8 mouse cellular contexts compared by ENCODE assay signal in genomic region chr2:104817555-104818330, GRCm38 (mm10). TPM values are rescaled to one million over a fixed set of nuclear protein-coding genes. Genes with fewer than 3 reads are reported as not detected.
DNase-seq lines count a peak whose midpoint lies in the region; ATAC-seq and TF ChIP-seq lines count a peak whose summit lies in the region.

No protein-coding gene starts in this region.

- in situ Hi-C loops in ES-E14 (cut with MboI; ENCODE audit: low sequenced_read_pairs in 2 of 2, unreplicated experiment in 2 of 2) = no loop called here

- peak overlapping the region; percentile 62 for H3K4me2 ChIP-seq in forebrain, embryonic 15.5 days (replicated peaks)
- H3K4me2 ChIP-seq in liver, embryonic 11.5 days = peak overlapping the region; percentile 88
- H3K4me2 ChIP-seq in stomach, embryonic 16.5 days (ENCODE audit: low read depth, low read length) = peak overlapping the region; percentile 95

- no peaks in the 10 kb centered on the region for H3K36me3 ChIP-seq in kidney, adult 2 months (ENCODE audit: control insufficient read depth, insufficient read depth, low read length)
- H3K36me3 ChIP-seq in ES-E14 (ENCODE audit: control insufficient read depth, insufficient read depth, low read length, poor library complexity, severe bottlenecking) = no peaks in the 10 kb centered on the region
- no peaks in the 10 kb centered on the region for H3K36me3 ChIP-seq in forebrain, embryonic 15.5 days
- no peaks in the 10 kb centered on the region for H3K36me3 ChIP-seq in liver, embryonic 11.5 days (ENCODE audit: control insufficient read depth, insufficient read depth, low read length)
- H3K36me3 ChIP-seq in stomach, embryonic 16.5 days (ENCODE audit: control insufficient read depth, insufficient read depth, low read length) = no peaks in the 10 kb centered on the region

- TF ChIP-seq POLR2A in kidney, adult 2 months (IDR thresholded peaks at IDR 0.05; ENCODE audit: low read depth, low read length) = no peak

- H3K4me3 ChIP-seq in kidney, adult 2 months (ENCODE audit: insufficient read depth, low read depth, low read length) = peak overlapping the region; percentile 61
- H3K4me3 ChIP-seq in ES-E14 (ENCODE audit: insufficient read depth in 1 of 2, low read depth in 1 of 2, low read length in 2 of 2, poor library complexity in 1 of 2, severe bottlenecking in 1 of 2) = peak overlapping the region; percentile 86 to 90
- peak overlapping the region; percentile 89 for H3K4me3 ChIP-seq in forebrain, embryonic 15.5 days
- peak overlapping the region; percentile 89 for H3K4me3 ChIP-seq in liver, embryonic 11.5 days (ENCODE audit: low read depth, low read length)
- peak overlapping the region; percentile 93 for H3K4me3 ChIP-seq in stomach, embryonic 16.5 days (replicated peaks; ENCODE audit: low read length)

- H3K9me3 ChIP-seq in ES-E14 (ENCODE audit: control insufficient read depth, insufficient read depth, low read depth, low read length) = no peaks in the 10 kb centered on the region
- H3K9me3 ChIP-seq in forebrain, embryonic 15.5 days = no peaks in the 10 kb centered on the region
- no peaks in the 10 kb centered on the region for H3K9me3 ChIP-seq in liver, embryonic 11.5 days (ENCODE audit: control insufficient read depth, low read length)
- H3K9me3 ChIP-seq in stomach, embryonic 16.5 days (replicated peaks; ENCODE audit: control insufficient read depth, low read length) = no peaks in the 10 kb centered on the region

- WGBS in kidney, adult 2 months = under 1% methylated on average over 15 of the region's 15 CpGs
- 1% methylated on average over 15 of the region's 15 CpGs for WGBS in forebrain, embryonic 15.5 days
- WGBS in liver, embryonic 11.5 days = 6% methylated on average over 15 of the region's 15 CpGs
- WGBS in stomach, embryonic 16.5 days = 2% methylated on average over 15 of the region's 15 CpGs

- TF ChIP-seq CTCF in kidney, adult 2 months (conservative IDR thresholded peaks at IDR 0.05; ENCODE audit: insufficient read depth, insufficient read length, low read depth, low read length) = no peak

- peak overlapping the region; percentile 95; the same call in 1 of the 2 replicates for H3K9ac ChIP-seq in ES-E14 (ENCODE audit: insufficient read depth, low read depth, low read length, poor library complexity, severe bottlenecking)
- peak overlapping the region; percentile 100 for H3K9ac ChIP-seq in forebrain, embryonic 15.5 days (replicated peaks)
- H3K9ac ChIP-seq in liver, embryonic 11.5 days (ENCODE audit: low read depth, low read length) = peak overlapping the region; percentile 98
- H3K9ac ChIP-seq in stomach, embryonic 16.5 days (ENCODE audit: low read length) = peak overlapping the region; percentile 100

- DNase-seq in kidney, adult 2 months = peak; percentile 14
- DNase-seq in kidney, adult 11 months = no peak
- DNase-seq in ES-E14 (ENCODE audit: low read depth, low spot score) = no peak
- no peak for DNase-seq in liver, embryonic 11.5 days (ENCODE audit: low spot score)
- no peak for DNase-seq in urinary bladder, postnatal 14 days (ENCODE audit: low spot score)
- DNase-seq in cerebellum, postnatal 4 days (ENCODE audit: low spot score in 2 of 2) = no peak

- ATAC-seq in forebrain, embryonic 15.5 days (replicated peaks) = no peak
- ATAC-seq in liver, embryonic 11.5 days (replicated peaks; ENCODE audit: low FRiP score) = no peak
- no peak for ATAC-seq in stomach, embryonic 16.5 days (ENCODE audit: insufficient read depth, low FRiP score)

- peak overlapping the region; percentile 62; the same call in 1 of the 2 replicates for H3K27ac ChIP-seq in kidney, adult 2 months (ENCODE audit: insufficient read depth, low read depth, low read length)
- H3K27ac ChIP-seq in ES-E14 (ENCODE audit: insufficient read depth, low read depth, low read length, poor library complexity, severe bottlenecking) = peak overlapping the region; percentile 90; the same call in 1 of the 2 replicates
- H3K27ac ChIP-seq in forebrain, embryonic 15.5 days (replicated peaks) = peak overlapping the region; percentile 99
- peak overlapping the region; percentile 94 for H3K27ac ChIP-seq in liver, embryonic 11.5 days (ENCODE audit: low read depth, low read length)
- peak overlapping the region; percentile 98 for H3K27ac ChIP-seq in stomach, embryonic 16.5 days (ENCODE audit: low read length)

- H3K27me3 ChIP-seq in kidney, adult 2 months (replicated peaks; ENCODE audit: control insufficient read depth, insufficient read depth, low read length) = no peaks in the 10 kb centered on the region
- no peaks in the 10 kb centered on the region for H3K27me3 ChIP-seq in forebrain, embryonic 15.5 days
- H3K27me3 ChIP-seq in liver, embryonic 11.5 days (replicated peaks; ENCODE audit: control insufficient read depth, insufficient read depth, low read length) = no peaks in the 10 kb centered on the region
- H3K27me3 ChIP-seq in stomach, embryonic 16.5 days (ENCODE audit: control insufficient read depth, insufficient read depth, low read length) = no peaks in the 10 kb centered on the region

- H3K4me1 ChIP-seq in kidney, adult 2 months (ENCODE audit: control insufficient read depth, insufficient read depth, low read length) = no peaks in the 10 kb centered on the region; the same call in 1 of the 2 replicates
- H3K4me1 ChIP-seq in ES-E14 (ENCODE audit: control insufficient read depth in 2 of 2, insufficient read depth in 2 of 2, low read length in 2 of 2, poor library complexity in 1 of 2) = peaks cover 0 to 3% of the 10 kb centered on the region in 2 experiments; a peak in 2 of 4 replicates
- peaks cover 29% of the 10 kb centered on the region for H3K4me1 ChIP-seq in forebrain, embryonic 15.5 days
- H3K4me1 ChIP-seq in liver, embryonic 11.5 days (replicated peaks; ENCODE audit: control insufficient read depth, insufficient read depth, low read length) = peaks cover 12% of the 10 kb centered on the region; the same call in 1 of the 2 replicates
- peaks cover 7% of the 10 kb centered on the region; the same call in 1 of the 2 replicates for H3K4me1 ChIP-seq in stomach, embryonic 16.5 days (ENCODE audit: control insufficient read depth, insufficient read depth, low read length)

TF ChIP-seq in ES-E14, 5 proteins besides CTCF, POLR2A, EP300 and RAD21:
- TF ChIP-seq ZC3H11A (IDR thresholded peaks at IDR 0.05; ENCODE audit: borderline replicate concordance, low read depth, low read length) (no peak), HCFC1 (IDR thresholded peaks at IDR 0.05; ENCODE audit: borderline replicate concordance, insufficient read depth, low read length) (no peak), MAFK (IDR thresholded peaks at IDR 0.05; ENCODE audit: insufficient read depth, low read depth, low read length) (no peak), ZNF384 (IDR thresholded peaks at IDR 0.05; ENCODE audit: low read depth, low read length) (no peak), CHD2 (IDR thresholded peaks at IDR 0.05; ENCODE audit: low read depth, low read length) (no peak; the same call in 1 of the 2 replicates)

RNA-seq across cellular contexts. Expression of gene Qser1, which starts 1.2 kb away (rescaled TPM):
- 4.4 and 5.0 TPM in 2 replicates for polyA plus RNA-seq in kidney, adult 2 months (2012; rRNA removed)
- total RNA-seq in ES-E14 (2012; rRNA removed) = 20.7 and 23.2 TPM in 2 replicates
- polyA plus RNA-seq in forebrain, embryonic 15.5 days (2015; fragmentation: Nextera tagmentation; extraction: Ambion mirVana) = 11.9 and 12.1 TPM in 2 replicates
- polyA plus RNA-seq in liver, embryonic 11.5 days (2014; fragmentation: Nextera tagmentation; extraction: Ambion mirVana) = 8.8 and 9.0 TPM in 2 replicates
- 7.2 TPM in 2 replicates for polyA plus RNA-seq in stomach, embryonic 16.5 days (2015; fragmentation: Nextera tagmentation; extraction: Ambion mirVana)

RNA-seq across cellular contexts. Expression of gene Prrg4, which starts 31.9 kb away (rescaled TPM):
- polyA plus RNA-seq in kidney, adult 2 months (2012; rRNA removed) = 1.1 and 1.6 TPM in 2 replicates
- total RNA-seq in ES-E14 (2012; rRNA removed) = 45.4 and 61.6 TPM in 2 replicates
- polyA plus RNA-seq in forebrain, embryonic 15.5 days (2015; fragmentation: Nextera tagmentation; extraction: Ambion mirVana) = 0.37 and 0.39 TPM in 2 replicates
- 0.33 and 0.52 TPM in 2 replicates for polyA plus RNA-seq in liver, embryonic 11.5 days (2014; fragmentation: Nextera tagmentation; extraction: Ambion mirVana)
- polyA plus RNA-seq in stomach, embryonic 16.5 days (2015; fragmentation: Nextera tagmentation; extraction: Ambion mirVana) = 6.3 and 6.7 TPM in 2 replicates

RNA-seq across cellular contexts. Expression of gene Ccdc73, which starts 49.9 kb away (rescaled TPM):
- polyA plus RNA-seq in kidney, adult 2 months (2012; rRNA removed) = 1.9 and 2.5 TPM in 2 replicates
- 2.1 and 3.5 TPM in 2 replicates for total RNA-seq in ES-E14 (2012; rRNA removed)
- 6.6 and 6.8 TPM in 2 replicates for polyA plus RNA-seq in forebrain, embryonic 15.5 days (2015; fragmentation: Nextera tagmentation; extraction: Ambion mirVana)
- 4.3 and 6.3 TPM in 2 replicates for polyA plus RNA-seq in liver, embryonic 11.5 days (2014; fragmentation: Nextera tagmentation; extraction: Ambion mirVana)
- 5.3 and 6.4 TPM in 2 replicates for polyA plus RNA-seq in stomach, embryonic 16.5 days (2015; fragmentation: Nextera tagmentation; extraction: Ambion mirVana)
